Mouse (Mus musculus) liver, postnatal 0 days (tissue): Measurements from ENCODE around the gene Phox2b.

ENCODE experiments used
- CTCF ChIP-seq: sonication (generic); IDR thresholded peaks from 2 replicates; pipeline ENCODE4 v1.5.1; 2016; ENCODE audit warnings: antibody characterized with exemption, low read depth
- EP300 ChIP-seq: IDR thresholded peaks from 2 replicates; pipeline ENCODE4 v1.6.1; 2016; ENCODE audit warnings: antibody characterized with exemption, low read depth, mild to moderate bottlenecking

DNA sequence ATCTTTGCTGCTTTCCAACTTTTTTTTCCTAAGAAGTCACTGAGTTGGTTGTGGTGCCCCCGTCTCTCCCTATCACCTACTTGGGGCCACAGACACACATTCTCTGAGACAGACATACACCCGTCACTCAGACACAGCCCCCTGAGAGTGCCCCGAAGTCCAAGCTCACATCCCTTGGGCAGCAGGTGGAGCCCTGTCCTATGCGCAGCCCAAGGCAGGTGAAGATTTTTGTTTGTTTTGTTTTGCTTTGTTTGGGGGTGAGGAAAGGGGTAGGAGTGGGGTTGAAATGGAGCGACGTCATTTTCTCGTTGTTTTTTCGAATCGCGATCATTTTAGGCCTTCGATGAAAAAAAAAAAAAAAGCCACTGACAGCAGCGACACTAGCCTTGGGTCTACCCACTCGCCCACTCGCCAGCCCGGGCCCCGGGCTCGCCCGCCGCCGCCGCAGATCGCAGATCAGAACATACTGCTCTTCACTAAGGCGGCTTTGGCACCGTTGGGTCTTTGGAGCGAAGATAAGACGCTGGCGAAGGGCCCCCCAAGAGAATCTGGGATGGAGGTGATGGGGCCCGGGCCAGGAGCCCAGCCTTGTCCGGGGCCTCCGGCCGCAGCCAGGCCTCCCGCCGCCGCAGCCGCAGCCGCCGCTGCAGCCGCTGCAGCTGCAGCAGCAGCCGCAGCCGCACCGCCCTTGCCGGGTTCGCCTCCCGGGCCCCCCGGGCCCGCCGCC is 3.3 kb downstream of the Phox2b start:
- TF ChIP-seq CTCF (no peak), EP300 (no peak)
